Mouse (Mus musculus): ENCODE results near the gene Twsg1. TPM values are rescaled to one million over a fixed set of nuclear protein-coding genes. Genes with fewer than 3 reads are reported as not detected.
A peak's percentile ranks its signal among the peaks of the same experiment; 100 is the strongest.

The Twsg1 gene
- total RNA-seq, 2 experiments from 2014 or later: 10.1 to 13.2 TPM

- ATAC-seq (replicated peaks; ENCODE audit: poor library complexity): no peak
These were observed 55.0 kb downstream of the Twsg1 start for GRCm38 (mm10) chr17:65896016-65896415.

- no peak for ATAC-seq (replicated peaks; ENCODE audit: poor library complexity)
These were observed 61.5 kb downstream of the Twsg1 start for GRCm38 (mm10) chr17:65889476-65889875.

GRCm38 (mm10) chr17:65886571-65886970 is 64.5 kb downstream of the Twsg1 start:
- ATAC-seq (replicated peaks; ENCODE audit: poor library complexity): no peak

GRCm38 (mm10) chr17:65885697-65886529 is 65.1 kb downstream of the Twsg1 start, which contains the start of gene Ralbp1:
Gene Ralbp1 (minus strand): TSS chr17:65885798.
- peak; percentile 39 for ATAC-seq (replicated peaks; ENCODE audit: poor library complexity)

GRCm38 (mm10) chr17:65885398-65885696 is 65.7 kb downstream of the Twsg1 start:
- no peak for ATAC-seq (replicated peaks; ENCODE audit: poor library complexity)

- ATAC-seq (replicated peaks; ENCODE audit: poor library complexity): peak; percentile 83
These were observed 66.2 kb downstream of the Twsg1 start for GRCm38 (mm10) chr17:65884691-65885397.

GRCm38 (mm10) chr17:65884061-65884669 is 66.9 kb downstream of the Twsg1 start:
- ATAC-seq (replicated peaks; ENCODE audit: poor library complexity): peak; percentile 10

- no peak for ATAC-seq (replicated peaks; ENCODE audit: poor library complexity)
These were observed 74.0 kb downstream of the Twsg1 start for GRCm38 (mm10) chr17:65877026-65877425.

- no peak for ATAC-seq (replicated peaks; ENCODE audit: poor library complexity)
These were observed 77.2 kb downstream of the Twsg1 start for GRCm38 (mm10) chr17:65873834-65874233.

- ATAC-seq (replicated peaks; ENCODE audit: poor library complexity): no peak
These were observed 77.9 kb downstream of the Twsg1 start for GRCm38 (mm10) chr17:65873156-65873555.

GRCm38 (mm10) chr17:65872652-65873051 is 78.4 kb downstream of the Twsg1 start:
- ATAC-seq (replicated peaks; ENCODE audit: poor library complexity): peak; percentile 78

- no peak for ATAC-seq (replicated peaks; ENCODE audit: poor library complexity)
These were observed 79.0 kb downstream of the Twsg1 start for GRCm38 (mm10) chr17:65872051-65872450.

Other genes with a start within 250 kb of the Twsg1 start
- gene Rab31, start 178.5 kb downstream of the Twsg1 start, total RNA-seq (2015): 44.3 and 46.2 TPM in 2 replicates
- gene Rab31, start 178.5 kb downstream of the Twsg1 start, total RNA-seq (2017): 73.3 and 75.1 TPM in 2 replicates
- gene Ppp4r1, start 168.7 kb downstream of the Twsg1 start, total RNA-seq (2015): 39.9 and 44.5 TPM in 2 replicates
- gene Ppp4r1, start 168.7 kb downstream of the Twsg1 start, total RNA-seq (2017): 48.1 and 65.4 TPM in 2 replicates
- gene Ralbp1, start 65.4 kb downstream of the Twsg1 start, total RNA-seq (2015): 33.8 and 35.2 TPM in 2 replicates
- 92.5 and 96.5 TPM in 2 replicates for gene Ralbp1, start 65.4 kb downstream of the Twsg1 start, total RNA-seq (2017)
- gene Ankrd12, start 125.9 kb upstream of the Twsg1 start, total RNA-seq (2015): 52.8 and 60.3 TPM in 2 replicates
- gene Ankrd12, start 125.9 kb upstream of the Twsg1 start, total RNA-seq (2017): 48.1 and 73.1 TPM in 2 replicates
- 238 and 242 TPM in 2 replicates for gene Ndufv2, start 150.3 kb upstream of the Twsg1 start, total RNA-seq (2015)
- 243 and 254 TPM in 2 replicates for gene Ndufv2, start 150.3 kb upstream of the Twsg1 start, total RNA-seq (2017)
- 14.7 and 15.1 TPM in 2 replicates for gene Washc1, start 160.3 kb upstream of the Twsg1 start, total RNA-seq (2015)
- 22.5 and 29.8 TPM in 2 replicates for gene Washc1, start 160.3 kb upstream of the Twsg1 start, total RNA-seq (2017)
- 13.4 and 17.3 TPM in 2 replicates for gene Ddx11, start 172.3 kb upstream of the Twsg1 start, total RNA-seq (2015)
- 18.4 and 23.3 TPM in 2 replicates for gene Ddx11, start 172.3 kb upstream of the Twsg1 start, total RNA-seq (2017)

Measured in megakaryocyte progenitor cell, adult 5-6 weeks (primary cell).